Mouse (Mus musculus) embryonic facial prominence, embryonic 11.5 days (tissue): ENCODE results near the gene Ak6. TPM values are rescaled to one million over a fixed set of nuclear protein-coding genes. Genes with fewer than 3 reads are reported as not detected.

Experiments used
- ATAC-seq: fragments of 200-750 bp; cut with Nextera tagmentation; replicated peaks from 2 replicates; pipeline ENCODE4 v1.8.0; 2017; ENCODE audit warnings: low read depth; ENCODE audit not compliant: insufficient number of reproducible peaks, low FRiP score, low TSS enrichment
- DNase-seq: peaks from one replicate; pipeline ENCODE4 v3.0.0-alpha.2; 2015; ENCODE audit warnings: low spot score
- H3K27ac ChIP-seq: fragments of 300-500 bp; sonication (generic); replicated peaks from 2 replicates; pipeline ENCODE4 v1.5.1; 2014; ENCODE audit warnings: mild to moderate bottlenecking, low read depth, low read length, control low read depth
- H3K27me3 ChIP-seq: fragments of 300-500 bp; sonication (generic); 2 replicates; pipeline ENCODE4 v1.6.1; 2014; ENCODE audit warnings: mild to moderate bottlenecking, low read length, moderate library complexity, mixed read lengths; ENCODE audit not compliant: control insufficient read depth, insufficient read depth
- H3K36me3 ChIP-seq: fragments of 300-500 bp; sonication (generic); replicated peaks from 2 replicates; pipeline ENCODE4 v1.6.1; 2014; ENCODE audit warnings: low read depth, mild to moderate bottlenecking, low read length, moderate library complexity, mixed read lengths; ENCODE audit not compliant: control insufficient read depth, insufficient read depth
- H3K4me1 ChIP-seq: fragments of 300-500 bp; sonication (generic); 2 replicates; pipeline ENCODE4 v1.6.1; 2014; ENCODE audit warnings: low read length, mixed read lengths; ENCODE audit not compliant: control insufficient read depth, insufficient read depth
- H3K4me2 ChIP-seq: fragments of 300-500 bp; sonication (generic); 2 replicates; pipeline ENCODE4 v1.6.1; 2014; ENCODE audit warnings: low read depth, mild to moderate bottlenecking, control low read depth, low read length, moderate library complexity
- H3K4me3 ChIP-seq: fragments of 300-500 bp; sonication (generic); 2 replicates; pipeline ENCODE4 v1.5.1; 2014; ENCODE audit warnings: low read depth, low read length, control low read depth
- H3K9ac ChIP-seq: fragments of 300-500 bp; sonication (generic); replicated peaks from 2 replicates; pipeline ENCODE4 v1.6.1; 2014; ENCODE audit warnings: mild to moderate bottlenecking, control low read depth, low read length
- H3K9me3 ChIP-seq: fragments of 300-500 bp; sonication (generic); replicated peaks from 2 replicates; pipeline ENCODE4 v1.6.1; 2016; ENCODE audit warnings: mild to moderate bottlenecking, low read length, inconsistent platforms, mixed read lengths; ENCODE audit not compliant: control insufficient read depth
- WGBS: fragments of 180-500 bp; shearing (Covaris S2); extraction: QIAGEN DNeasy Blood & Tissue Kit; methylation state at CpG from one replicate; pipeline ENCODE4 v1.1.7; 2014; 5-methylcytosine and 5-hydroxymethylcytosine counted together
- polyA plus RNA-seq: library from polyadenylated mRNA; unstranded; fragments of >200 nt; fragmentation: Nextera tagmentation; extraction: Ambion mirVana; gene quantifications from 2 replicates; pipeline ENCODE4 v1.2.1, GENCODE M21; 2014

The Ak6 gene
- polyA plus RNA-seq, 1 experiment from 2014 or later: 362 TPM

GRCm38 (mm10) chr13:100642471-100643209 is 8.1 kb upstream of the Ak6 start:
- no peak overlapping the region for H3K4me2 ChIP-seq
- ATAC-seq (no peak), DNase-seq (no peak)
- H3K36me3 ChIP-seq: 0 out of 2 replicates have a peak, but pooled peaks cover 5% of the 10 kb centered on the region
- H3K27me3 ChIP-seq: no peaks in the 10 kb centered on the region
- H3K9ac ChIP-seq: no peak overlapping the region
- no peaks in the 10 kb centered on the region for H3K4me1 ChIP-seq
- 91% methylated on average over 4 of the region's 4 CpGs for WGBS
- no peak overlapping the region for H3K4me3 ChIP-seq
- H3K27ac ChIP-seq: no peak overlapping the region
- no peaks in the 10 kb centered on the region for H3K9me3 ChIP-seq

DNA sequence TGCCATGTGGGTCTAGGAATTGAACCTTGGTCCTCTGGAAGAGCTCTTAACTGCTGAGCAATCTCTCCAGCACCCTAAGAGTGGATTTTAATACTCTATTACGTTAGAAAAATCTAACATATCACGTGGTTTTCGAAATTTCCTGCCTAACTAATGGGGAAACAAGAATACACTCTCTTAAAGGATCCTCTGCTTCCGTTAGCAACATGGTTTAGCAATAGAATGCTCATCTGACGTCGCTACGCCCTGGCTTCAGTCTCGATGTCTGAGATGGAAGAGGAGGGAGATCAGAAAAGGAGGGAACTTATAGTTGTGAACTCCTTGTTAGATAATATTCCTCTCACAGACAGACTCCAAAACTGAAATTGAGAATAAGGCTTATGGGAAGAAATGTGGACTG is 2.6 kb upstream of the Ak6 start:
- H3K27ac ChIP-seq: no peak overlapping the region
- H3K9ac ChIP-seq: no peak overlapping the region
- H3K4me1 ChIP-seq: peaks cover 2% of the 10 kb centered on the region; the same call in 1 of the 2 replicates
- ATAC-seq: no peak
- no peak for DNase-seq
- no peaks in the 10 kb centered on the region for H3K27me3 ChIP-seq
- no peak overlapping the region for H3K4me2 ChIP-seq
- 96% methylated on average over 8 of the region's 8 CpGs for WGBS
- H3K4me3 ChIP-seq: no peak overlapping the region
- 0 out of 2 replicates have a peak, but pooled peaks cover 5% of the 10 kb centered on the region for H3K36me3 ChIP-seq
- no peaks in the 10 kb centered on the region for H3K9me3 ChIP-seq

- Histone ChIP-seq H3K9me3 (no peaks in the 10 kb centered on the region), H3K4me2 (peak within 1 kb of the TSS; percentile 77), H3K4me3 (peak within 1 kb of the TSS; percentile 82), H3K4me1 (peaks cover 2% of the 10 kb centered on the region; the same call in 1 of the 2 replicates), H3K9ac (peak within 1 kb of the TSS; percentile 86), H3K27me3 (no peaks in the 10 kb centered on the region), H3K27ac (peak within 1 kb of the TSS; percentile 90), H3K36me3 (no peaks in the 10 kb centered on the region)
- no peak for ATAC-seq
- DNase-seq: no peak
- WGBS: under 1% methylated on average over 51 of the region's 63 CpGs
These were observed 834 bp downstream of the Ak6 start, which contains the start of gene Taf9 for GRCm38 (mm10) chr13:100651439-100652186. Taf9 (plus strand) TSS chr13:100651579.

DNA sequence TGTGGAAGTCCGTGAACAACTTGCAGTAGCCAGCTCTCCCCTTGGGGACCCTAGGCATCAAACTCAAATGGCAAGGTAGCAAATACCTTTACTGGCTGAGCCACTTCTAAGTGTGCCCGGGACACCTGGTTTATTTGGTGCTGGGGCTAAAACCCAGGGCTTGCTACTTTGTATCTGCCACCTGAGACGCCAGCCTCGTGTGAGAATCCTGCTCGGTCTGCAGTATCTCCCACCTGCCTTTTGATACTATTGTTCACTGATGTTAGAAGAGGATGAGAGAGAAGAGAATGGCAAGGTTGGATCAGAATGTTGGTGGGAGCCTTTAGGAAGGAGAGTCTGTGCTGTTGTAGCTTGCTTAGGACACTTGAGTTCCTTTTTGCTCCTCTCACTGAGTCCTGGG is 7.3 kb downstream of the Ak6 start:
- DNase-seq (no peak), ATAC-seq (no peak)
- no peaks in the 10 kb centered on the region for H3K4me1 ChIP-seq
- WGBS: 92% methylated on average over 5 of the region's 5 CpGs
- H3K4me3 ChIP-seq: no peak overlapping the region
- no peak overlapping the region for H3K27ac ChIP-seq
- no peaks in the 10 kb centered on the region for H3K36me3 ChIP-seq
- H3K9ac ChIP-seq: no peak overlapping the region
- no peaks in the 10 kb centered on the region for H3K27me3 ChIP-seq
- H3K9me3 ChIP-seq: no peaks in the 10 kb centered on the region
- H3K4me2 ChIP-seq: no peak overlapping the region

GRCm38 (mm10) chr13:100659864-100660456 is 9.2 kb downstream of the Ak6 start:
- ATAC-seq (no peak), DNase-seq (peak; percentile 84)
- H3K4me3 ChIP-seq: no peak overlapping the region
- H3K27ac ChIP-seq: no peak overlapping the region
- H3K9me3 ChIP-seq: no peaks in the 10 kb centered on the region
- H3K4me1 ChIP-seq: no peaks in the 10 kb centered on the region
- 49% methylated on average over 4 of the region's 4 CpGs for WGBS
- no peaks in the 10 kb centered on the region for H3K27me3 ChIP-seq
- H3K9ac ChIP-seq: no peak overlapping the region
- no peaks in the 10 kb centered on the region for H3K36me3 ChIP-seq
- H3K4me2 ChIP-seq: no peak overlapping the region

DNA sequence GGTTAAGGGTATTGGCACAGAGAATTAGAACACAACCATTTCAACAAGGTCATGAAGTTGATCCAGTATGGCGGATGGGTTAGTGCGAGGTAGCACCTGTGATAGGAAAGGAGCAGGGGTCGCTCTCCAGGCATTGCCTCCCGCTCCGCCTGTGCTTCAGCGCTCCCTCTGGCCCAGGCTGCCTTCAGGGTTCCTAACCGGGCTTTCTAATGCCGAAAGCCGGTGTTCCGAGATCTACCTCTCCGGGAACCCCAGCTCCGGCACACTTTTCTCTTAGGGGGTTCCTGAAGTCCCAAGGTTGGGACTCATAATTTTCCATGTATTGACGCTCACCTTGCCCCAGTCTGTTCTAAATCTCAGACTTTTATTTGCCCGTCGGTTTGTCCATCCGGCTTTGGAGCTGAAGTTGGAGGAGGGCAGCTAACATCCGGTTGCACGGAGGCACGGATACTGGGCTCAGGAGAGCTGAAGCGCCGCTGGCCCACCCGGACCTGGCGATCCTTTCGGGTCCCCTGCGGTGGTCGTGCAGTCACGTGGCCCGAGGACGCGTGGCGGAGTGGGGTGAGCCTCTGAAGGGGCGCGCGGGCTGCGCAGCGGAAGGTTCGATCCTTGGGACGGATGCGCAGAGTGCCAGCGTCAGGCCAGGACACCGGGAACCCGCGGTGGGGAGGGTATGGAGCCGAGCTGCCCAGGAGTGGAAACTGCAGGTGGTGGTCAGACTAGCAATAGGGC is 18.7 kb downstream of the Ak6 start, which contains the start of gene Ccdc125:
Ccdc125 (plus strand) TSS at position 427 of the 732 bp plus-strand sequence.
- H3K27ac ChIP-seq: no peak within 1 kb of the TSS
- peak within 1 kb of the TSS; percentile 29 for H3K9ac ChIP-seq
- under 1% methylated on average over 44 of the region's 44 CpGs for WGBS
- DNase-seq (peak; percentile 61), ATAC-seq (peak; percentile 85)
- no peaks in the 10 kb centered on the region for H3K9me3 ChIP-seq
- peak within 1 kb of the TSS; percentile 43 for H3K4me2 ChIP-seq
- no peaks in the 10 kb centered on the region for H3K4me1 ChIP-seq
- no peaks in the 10 kb centered on the region for H3K36me3 ChIP-seq
- no peaks in the 10 kb centered on the region for H3K27me3 ChIP-seq
- peak within 1 kb of the TSS; percentile 32 for H3K4me3 ChIP-seq

- Histone ChIP-seq H3K4me1 (no peaks in the 10 kb centered on the region), H3K36me3 (no peaks in the 10 kb centered on the region), H3K4me2 (peak overlapping the region; percentile 43; the same call in 1 of the 2 replicates), H3K27me3 (no peaks in the 10 kb centered on the region), H3K27ac (no peak overlapping the region), H3K9me3 (no peaks in the 10 kb centered on the region), H3K9ac (no peak overlapping the region), H3K4me3 (peak overlapping the region; percentile 32)
- 57% methylated on average over 9 of the region's 9 CpGs for WGBS
- peak; percentile 21 for DNase-seq
- no peak for ATAC-seq
These were observed 19.5 kb downstream of the Ak6 start for GRCm38 (mm10) chr13:100670181-100670741.
